Mouse (Mus musculus) MEL (cell line): ENCODE measurements around the gene Cenpu. TPM values are rescaled to one million over a fixed set of nuclear protein-coding genes. Genes with fewer than 3 reads are reported as not detected.
A peak's percentile ranks its signal among the peaks of the same experiment; 100 is the strongest.

ENCODE experiments used
- DNase-seq: peaks from one replicate; pipeline ENCODE4 v3.0.0; 2011; ENCODE audit warnings: low read depth, low spot score
- H3K27ac ChIP-seq: 2 replicates; pipeline ENCODE4 v1.5.1; 2012; ENCODE audit warnings: low read depth, mild to moderate bottlenecking, control low read depth, low read length, moderate library complexity; ENCODE audit not compliant: control insufficient read depth
- H3K27me3 ChIP-seq, 2 experiments: fragments of 150-350 bp in 1 of 2; sonication (generic) in 1 of 2; 2 replicates each; pipeline ENCODE4 v1.6.1; 2012; ENCODE audit warnings: low read length in 2 of 2, mild to moderate bottlenecking in 2 of 2, improper control_type of control experiment in 1 of 2, moderate library complexity in 1 of 2; ENCODE audit not compliant: insufficient read depth in 2 of 2, control insufficient read depth in 1 of 2
- H3K36me3 ChIP-seq, 2 experiments: 2 replicates each; pipeline ENCODE4 v1.6.1; 2012 to 2014; ENCODE audit warnings: low read length in 2 of 2, improper control_type of control experiment in 1 of 2, inconsistent platforms in 1 of 2, mild to moderate bottlenecking in 1 of 2; ENCODE audit not compliant: insufficient read depth in 2 of 2, control insufficient read depth in 1 of 2
- H3K4me1 ChIP-seq, 2 experiments: fragments of 150-350 bp in 1 of 2; sonication (generic) in 1 of 2; 2 replicates each; pipeline ENCODE4 v1.6.1; 2012; ENCODE audit warnings: low read length in 2 of 2, improper control_type of control experiment in 1 of 2, mild to moderate bottlenecking in 1 of 2; ENCODE audit not compliant: insufficient read depth in 2 of 2, control insufficient read depth in 1 of 2
- H3K4me3 ChIP-seq, 2 experiments: fragments of 150-350 bp in 1 of 2; sonication (generic) in 1 of 2; 2 replicates each; pipeline ENCODE4 v1.5.1; 2012; ENCODE audit warnings: low read depth in 2 of 2, low read length in 2 of 2, mild to moderate bottlenecking in 2 of 2, moderate library complexity in 2 of 2, control low read depth in 1 of 2, improper control_type of control experiment in 1 of 2; ENCODE audit not compliant: control insufficient read depth in 1 of 2, insufficient read depth in 1 of 2
- H3K79me2 ChIP-seq: 2 replicates; pipeline ENCODE4 v1.6.1; 2012; ENCODE audit warnings: mild to moderate bottlenecking, low read length, moderate library complexity; ENCODE audit not compliant: control insufficient read depth, poor library complexity, insufficient read depth
- H3K9ac ChIP-seq: 2 replicates; pipeline ENCODE4 v1.6.1; 2012; ENCODE audit warnings: low read depth, mild to moderate bottlenecking, control low read depth, low read length, moderate library complexity; ENCODE audit not compliant: control insufficient read depth, poor library complexity, severe bottlenecking
- H3K9me3 ChIP-seq: fragments of 150-350 bp; sonication (generic); replicated peaks from 2 replicates; pipeline ENCODE4 v1.6.1; 2012; ENCODE audit warnings: mild to moderate bottlenecking, low read length, improper control_type of control experiment, moderate library complexity; ENCODE audit not compliant: insufficient read depth
- BHLHE40 ChIP-seq: IDR thresholded peaks from 2 replicates; pipeline ENCODE4 v1.6.1; 2012; ENCODE audit warnings: low read depth, mild to moderate bottlenecking, inconsistent platforms, low read length, improper control_type of control experiment, borderline replicate concordance
- CHD2 ChIP-seq: IDR thresholded peaks from 2 replicates; pipeline ENCODE4 v1.6.1; 2011; ENCODE audit warnings: low read length, improper control_type of control experiment
- CTCF ChIP-seq, 3 experiments: IDR thresholded peaks in 2 of 3; conservative IDR thresholded peaks in 1 of 3; 2 replicates each; pipeline ENCODE4 v1.5.1; 2011 to 2012; ENCODE audit warnings: low read length in 3 of 3, low read depth in 2 of 3, mild to moderate bottlenecking in 2 of 3, improper control_type of control experiment in 1 of 3, inconsistent platforms in 1 of 3, mixed read lengths in 1 of 3, moderate library complexity in 1 of 3; ENCODE audit not compliant: control insufficient read depth in 1 of 3, insufficient read depth in 1 of 3, poor library complexity in 1 of 3, severe bottlenecking in 1 of 3
- E2F4 ChIP-seq: IDR thresholded peaks from 2 replicates; pipeline ENCODE4 v1.6.1; 2011; ENCODE audit warnings: low read depth, low read length, improper control_type of control experiment, borderline replicate concordance
- EP300 ChIP-seq, 2 experiments: IDR thresholded peaks; 2 replicates each; pipeline ENCODE4 v1.6.1; 2011; ENCODE audit warnings: improper control_type of control experiment in 2 of 2, low read length in 2 of 2, low read depth in 1 of 2, mild to moderate bottlenecking in 1 of 2
- ETS1 ChIP-seq: IDR thresholded peaks from 2 replicates; pipeline ENCODE4 v1.6.1; 2012; ENCODE audit warnings: low read depth, mild to moderate bottlenecking, inconsistent platforms, low read length, improper control_type of control experiment, moderate library complexity
- GATA1 ChIP-seq: IDR thresholded peaks from 2 replicates; pipeline ENCODE4 v1.6.1; 2011; ENCODE audit warnings: low read depth, low read length, improper control_type of control experiment
- HCFC1 ChIP-seq: IDR thresholded peaks from 2 replicates; pipeline ENCODE4 v1.6.1; 2012; ENCODE audit warnings: low read depth, mild to moderate bottlenecking, inconsistent platforms, low read length, improper control_type of control experiment, moderate library complexity
- MAFK ChIP-seq: IDR thresholded peaks from 2 replicates; pipeline ENCODE4 v1.6.1; 2011; ENCODE audit warnings: low read depth, mild to moderate bottlenecking, low read length, improper control_type of control experiment, borderline replicate concordance
- MAX ChIP-seq: IDR thresholded peaks from 2 replicates; pipeline ENCODE4 v1.6.1; 2011; ENCODE audit warnings: low read length, improper control_type of control experiment
- MAZ ChIP-seq: IDR thresholded peaks from 2 replicates; pipeline ENCODE4 v1.6.1; 2012; ENCODE audit warnings: low read depth, mild to moderate bottlenecking, inconsistent platforms, low read length, improper control_type of control experiment
- MXI1 ChIP-seq: IDR thresholded peaks from 2 replicates; pipeline ENCODE4 v1.6.1; 2011; ENCODE audit warnings: mild to moderate bottlenecking, low read depth, low read length, improper control_type of control experiment
- MYB ChIP-seq: IDR thresholded peaks from 2 replicates; pipeline ENCODE4 v1.6.1; 2011; ENCODE audit warnings: mild to moderate bottlenecking, low read depth, low read length, improper control_type of control experiment
- NELFE ChIP-seq: IDR thresholded peaks from 2 replicates; pipeline ENCODE4 v1.6.1; 2011; ENCODE audit warnings: low read depth, low read length, improper control_type of control experiment
- POLR2A ChIP-seq, 2 experiments: IDR thresholded peaks; 2 replicates each; pipeline ENCODE4 v1.6.1; 2011 to 2012; ENCODE audit warnings: low read length in 2 of 2, mild to moderate bottlenecking in 2 of 2, control low read depth in 1 of 2, improper control_type of control experiment in 1 of 2, low read depth in 1 of 2, moderate library complexity in 1 of 2; ENCODE audit not compliant: control insufficient read depth in 1 of 2, insufficient read depth in 1 of 2, poor library complexity in 1 of 2
- POLR2AphosphoS2 ChIP-seq: IDR thresholded peaks from 2 replicates; pipeline ENCODE4 v1.6.1; 2011; ENCODE audit warnings: low read length, improper control_type of control experiment
- POLR2AphosphoS5 ChIP-seq: IDR thresholded peaks from 2 replicates; pipeline ENCODE4 v1.6.1; 2012; ENCODE audit warnings: low read depth, borderline replicate concordance, mild to moderate bottlenecking, inconsistent platforms, low read length, moderate library complexity, mixed read lengths
- RCOR1 ChIP-seq: IDR thresholded peaks from 2 replicates; pipeline ENCODE4 v1.6.1; 2012; ENCODE audit warnings: low read depth, mild to moderate bottlenecking, inconsistent platforms, low read length, improper control_type of control experiment
- SIN3A ChIP-seq: IDR thresholded peaks from 2 replicates; pipeline ENCODE4 v1.6.1; 2012; ENCODE audit warnings: low read length, improper control_type of control experiment, inconsistent platforms
- TAL1 ChIP-seq: IDR thresholded peaks from 2 replicates; pipeline ENCODE4 v1.6.1; 2012; ENCODE audit warnings: mild to moderate bottlenecking, inconsistent platforms, low read length, moderate library complexity, mixed read lengths
- TBP ChIP-seq: IDR thresholded peaks from 2 replicates; pipeline ENCODE4 v1.8.0; 2011; ENCODE audit warnings: low read depth, low read length, improper control_type of control experiment
- TCF12 ChIP-seq: IDR thresholded peaks from 2 replicates; pipeline ENCODE4 v1.6.1; 2014; ENCODE audit warnings: low read depth, mild to moderate bottlenecking, inconsistent platforms, low read length, improper control_type of control experiment, moderate library complexity
- USF1 ChIP-seq: IDR thresholded peaks from 2 replicates; pipeline ENCODE4 v1.6.1; 2014; ENCODE audit warnings: low read depth, mild to moderate bottlenecking, inconsistent platforms, low read length, improper control_type of control experiment, moderate library complexity
- ZC3H11A ChIP-seq: IDR thresholded peaks from 2 replicates; pipeline ENCODE4 v1.6.1; 2012; ENCODE audit warnings: low read depth, mild to moderate bottlenecking, inconsistent platforms, low read length, improper control_type of control experiment
- ZKSCAN1 ChIP-seq: IDR thresholded peaks from 2 replicates; pipeline ENCODE4 v1.6.1; 2012; ENCODE audit warnings: low read depth, mild to moderate bottlenecking, inconsistent platforms, low read length, improper control_type of control experiment, moderate library complexity
- ZMIZ1 ChIP-seq: IDR thresholded peaks from 2 replicates; pipeline ENCODE4 v1.6.1; 2012; ENCODE audit warnings: low read depth, mild to moderate bottlenecking, inconsistent platforms, low read length, improper control_type of control experiment, moderate library complexity
- ZNF384 ChIP-seq: IDR thresholded peaks from 2 replicates; pipeline ENCODE4 v1.6.1; 2012; ENCODE audit warnings: low read depth, mild to moderate bottlenecking, inconsistent platforms, low read length, improper control_type of control experiment
- polyA plus RNA-seq, 2 experiments: library from polyadenylated mRNA; stranded (reverse) in 1 of 2; unstranded in 1 of 2; fragments of >175 nt in 1 of 2; fragments of >200 nt in 1 of 2; gene quantifications; 2 replicates each; pipeline versions ENCODE4 v1.2.1 to v1.2.4; 2012; ENCODE audit warnings: low replicate concordance in 2 of 2, low read depth in 1 of 2; ENCODE audit not compliant: insufficient read length in 2 of 2, insufficient read depth in 1 of 2, missing spikeins in 1 of 2
- total RNA-seq: library from RNA; depleted of rRNA; stranded (reverse); fragments of 300-350 nt; gene quantifications from 2 replicates; pipeline ENCODE4 v1.2.3, GENCODE M21; 2012

Gene Cenpu
- total and polyA plus RNA-seq, 3 experiments, result 30.7 to 446 (median 42.5) TPM

DNA sequence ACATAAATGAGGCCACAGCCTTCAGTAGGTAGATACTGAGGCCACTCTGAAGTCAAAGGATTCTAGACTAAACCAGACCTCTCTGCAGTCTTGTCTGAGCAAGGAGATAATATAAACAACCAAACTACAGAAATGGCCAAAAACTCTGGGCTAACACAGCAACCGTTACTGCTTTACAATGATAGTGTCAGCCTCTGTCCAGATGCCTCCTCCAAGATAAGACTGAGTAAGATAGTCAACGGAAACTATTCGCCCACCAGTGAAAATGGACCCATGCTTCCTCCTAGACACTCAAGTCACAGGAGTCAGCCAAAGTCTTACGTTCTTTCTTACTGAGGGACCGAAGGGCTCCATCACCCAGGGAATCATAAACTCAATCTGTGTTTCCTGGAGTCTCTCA lies 36.1 kb downstream of the Cenpu start (continued):
- TF ChIP-seq CTCF (IDR thresholded peaks at IDR 0.05 in 2 of 3, conservative IDR thresholded peaks at IDR 0.05 in 1 of 3; ENCODE audit: control insufficient read depth in 1 of 3, insufficient read depth in 1 of 3, low read depth in 2 of 3, low read length in 3 of 3, poor library complexity in 1 of 3, severe bottlenecking in 1 of 3) (no peak), ZC3H11A (peak; percentile 28), TBP (no peak)
- TF ChIP-seq, all 39 proteins: peak for 30

DNA sequence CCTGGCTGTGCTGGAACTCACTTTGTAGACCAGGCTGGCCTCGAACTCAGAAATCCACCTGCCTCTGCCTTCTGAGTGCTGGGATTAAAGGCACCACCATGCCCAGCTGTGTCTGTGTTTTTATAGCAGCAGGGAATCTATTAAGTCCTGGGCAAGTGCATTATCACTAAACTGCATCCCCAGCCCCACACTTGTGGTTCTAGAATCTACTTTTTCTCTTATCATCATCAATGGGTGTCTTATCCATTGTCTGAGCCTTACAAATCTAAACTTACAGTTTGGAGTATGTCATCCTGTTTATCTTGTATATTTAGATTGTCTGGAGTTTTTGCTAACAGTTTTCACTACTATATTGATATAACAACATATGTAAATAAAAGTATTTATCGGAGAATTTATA lies 36.8 kb downstream of the Cenpu start:
- peaks cover 15 to 51% of the 10 kb centered on the region in 2 experiments for H3K4me1 ChIP-seq
- H3K36me3 ChIP-seq, result peaks cover 0 to 68% of the 10 kb centered on the region in 2 experiments; a peak in 2 of 4 replicates
- no peak overlapping the region for H3K9ac ChIP-seq
- H3K27ac ChIP-seq, result peak overlapping the region; percentile 100
- H3K9me3 ChIP-seq, result no peaks in the 10 kb centered on the region
- H3K4me3 ChIP-seq, result no peak overlapping the region
- H3K27me3 ChIP-seq, result no peaks in the 10 kb centered on the region
- no peaks in the 10 kb centered on the region for H3K79me2 ChIP-seq
- DNase-seq, result peak; percentile 73
- TF ChIP-seq ZKSCAN1, result no peak
- peak; percentile 51; the same call in 1 of the 2 replicates for TF ChIP-seq MAFK
- TF ChIP-seq TCF12, result peak; percentile 97
- peak; percentile 68 for TF ChIP-seq SIN3A
- no peak for TF ChIP-seq MXI1
- TF ChIP-seq GATA1, result peak; percentile 97
- no peak for TF ChIP-seq USF1
- TF ChIP-seq E2F4, result no peak
- peak; percentile 55; the same call in 1 of the 2 replicates for TF ChIP-seq TBP
- no peak for TF ChIP-seq NELFE
- TF ChIP-seq POLR2AphosphoS5, result no peak
- TF ChIP-seq ETS1, result peak; percentile 92
- peak; percentile 83 for TF ChIP-seq MYB
- peak; percentile 69 for TF ChIP-seq TAL1
- TF ChIP-seq MAX, result no peak
- peak; percentile 93 for TF ChIP-seq RCOR1
- no peak for TF ChIP-seq POLR2A (IDR thresholded peaks at IDR 0.05; ENCODE audit: control insufficient read depth in 1 of 2, insufficient read depth in 1 of 2, low read depth in 1 of 2, low read length in 2 of 2, poor library complexity in 1 of 2)
- no peak for TF ChIP-seq POLR2AphosphoS2
- TF ChIP-seq CHD2, result no peak
- 0 out of 2 replicates have a peak, but pooled peaks have one; percentile 31 for TF ChIP-seq ZNF384
- TF ChIP-seq HCFC1, result peak; percentile 40; the same call in 1 of the 2 replicates
- peak; percentile 63; the same call in 1 of the 2 replicates for TF ChIP-seq BHLHE40
- peak; percentile 70; the same call in 1 of the 2 replicates for TF ChIP-seq MAZ
- no peak for TF ChIP-seq ZMIZ1
- no peak for TF ChIP-seq CTCF (IDR thresholded peaks at IDR 0.05 in 2 of 3, conservative IDR thresholded peaks at IDR 0.05 in 1 of 3; ENCODE audit: control insufficient read depth in 1 of 3, insufficient read depth in 1 of 3, low read depth in 2 of 3, low read length in 3 of 3, poor library complexity in 1 of 3, severe bottlenecking in 1 of 3)
- TF ChIP-seq EP300 (IDR thresholded peaks at IDR 0.05; ENCODE audit: low read depth in 1 of 2, low read length in 2 of 2), result peak; percentile 96 to 97
